Mouse (Mus musculus) testis, postnatal 10 days (tissue): Measurements from ENCODE around the gene Ctnna3.
"Not testable (repeated sequence)": the region's sequence is repeated elsewhere in the genome, so short reads cannot be mapped to it uniquely, and the experiment has no call there.

Experiments
- DNase-seq: peaks from one replicate; pipeline ENCODE4 v3.0.0; 2021; ENCODE audit warnings: low spot score

Ctnna3 gene

GRCm38 (mm10) chr10:64940975-64941374 is 1511.1 kb downstream of the Ctnna3 start:
- no peak for DNase-seq

- no peak for DNase-seq
Measured at GRCm38 (mm10) chr10:64958391-64958790, 1528.5 kb downstream of the Ctnna3 start.

DNA sequence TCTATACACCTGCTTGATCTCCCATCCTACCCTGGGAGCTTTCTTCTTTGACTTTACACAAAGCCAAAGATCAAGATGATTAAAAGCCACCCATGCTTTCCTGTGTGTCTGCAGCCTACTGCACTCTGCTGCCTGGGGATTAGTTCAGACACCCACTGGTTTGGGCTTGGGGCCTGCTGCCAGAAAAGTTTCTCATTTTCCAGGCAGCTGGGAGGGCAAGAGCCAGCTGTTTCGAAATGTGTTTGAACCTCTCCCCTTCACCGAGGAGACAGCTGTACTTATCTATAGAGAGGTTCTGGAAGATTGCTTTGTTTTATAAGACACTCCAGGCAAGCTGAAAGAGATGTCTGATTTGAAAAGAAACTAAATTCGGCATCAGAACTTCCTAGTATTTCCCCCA is 1563.0 kb downstream of the Ctnna3 start:
- no peak for DNase-seq

DNA sequence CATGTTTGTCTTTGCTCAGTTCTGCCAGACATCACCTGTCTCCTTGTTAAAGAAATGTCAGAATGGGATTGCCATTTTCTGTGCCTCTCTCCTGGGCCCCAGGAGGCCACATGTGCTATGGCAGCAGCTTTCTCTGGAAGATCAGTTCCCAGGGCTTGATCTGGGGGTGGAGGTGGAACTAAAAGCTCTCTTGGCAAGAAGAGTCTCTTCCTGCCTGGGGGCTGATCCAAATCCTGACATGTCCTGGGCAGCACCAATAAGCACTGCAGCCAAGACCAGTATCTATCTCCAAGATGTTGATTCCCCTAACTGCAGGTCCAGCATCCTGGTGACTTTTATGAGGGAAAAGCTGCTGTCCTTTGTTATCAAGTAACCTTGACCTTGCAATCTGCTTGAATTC is 1583.6 kb downstream of the Ctnna3 start:
- DNase-seq = no peak

- no peak for DNase-seq
Measured at GRCm38 (mm10) chr10:65022667-65023066, 1592.8 kb downstream of the Ctnna3 start.

- not testable (repeated sequence) for DNase-seq
Measured at GRCm38 (mm10) chr10:65033516-65033915, 1603.6 kb downstream of the Ctnna3 start.
